Mouse (Mus musculus) CH12F3 (cell line): ENCODE measurements around the gene Nudt22.
"Not testable (repeated sequence)": the region's sequence is repeated elsewhere in the genome, so short reads cannot be mapped to it uniquely, and the experiment has no call there.

Experiments used
- in situ Hi-C: fragments of 300-500 bp; cut with MboI; formaldehyde crosslinking; loops from 2 replicates; pipeline ENCODE4 v1.14.3; 2020; ENCODE audit warnings: low sequenced_read_pairs

Gene Nudt22

GRCm38 (mm10) chr19:6995255-6995991 is 494 bp downstream of the Nudt22 start:
- in situ Hi-C loops, result no loop called here

- in situ Hi-C loops, result no loop called here
Observed at GRCm38 (mm10) chr19:6994489-6994888, 1.4 kb downstream of the Nudt22 start.

GRCm38 (mm10) chr19:6994002-6994401 is 1.9 kb downstream of the Nudt22 start:
- in situ Hi-C loops, result no loop called here

- in situ Hi-C loops, result no loop called here
Observed at GRCm38 (mm10) chr19:6993011-6993770, 2.7 kb downstream of the Nudt22 start.

- in situ Hi-C loops, result no loop called here
Observed at GRCm38 (mm10) chr19:6992011-6992858, 3.7 kb downstream of the Nudt22 start, which contains the start of gene Dnajc4. Gene Dnajc4, minus strand, starts transcription at chr19:6992572.

- in situ Hi-C loops, result not testable (repeated sequence)
Observed at GRCm38 (mm10) chr19:6991166-6991565, 4.8 kb downstream of the Nudt22 start.

- in situ Hi-C loops, result no loop called here
Observed at GRCm38 (mm10) chr19:6990712-6991111, 5.2 kb downstream of the Nudt22 start.

GRCm38 (mm10) chr19:6989251-6989650 is 6.7 kb downstream of the Nudt22 start:
- in situ Hi-C loops, result no loop called here

GRCm38 (mm10) chr19:6987904-6988285 is 8.0 kb downstream of the Nudt22 start:
- in situ Hi-C loops, result no loop called here

- in situ Hi-C loops, result no loop called here
Observed at GRCm38 (mm10) chr19:6987061-6987903, 8.6 kb downstream of the Nudt22 start, which contains the start of gene Vegfb. Gene Vegfb, minus strand, starts transcription at chr19:6987651.

- in situ Hi-C loops, result no loop called here
Observed at GRCm38 (mm10) chr19:6985951-6986708, 9.8 kb downstream of the Nudt22 start.

- in situ Hi-C loops, result no loop called here
Observed at GRCm38 (mm10) chr19:6985300-6985699, 10.6 kb downstream of the Nudt22 start.

- in situ Hi-C loops, result no loop called here
Observed at GRCm38 (mm10) chr19:6983621-6984020, 12.3 kb downstream of the Nudt22 start.

GRCm38 (mm10) chr19:6981465-6981864 is 14.5 kb downstream of the Nudt22 start:
- in situ Hi-C loops, result no loop called here

- in situ Hi-C loops, result no loop called here
Observed at GRCm38 (mm10) chr19:6980381-6981093, 15.4 kb downstream of the Nudt22 start, which contains the start of gene Fkbp2. Gene Fkbp2, minus strand, starts transcription at chr19:6980501.

- in situ Hi-C loops, result no loop called here
Observed at GRCm38 (mm10) chr19:6979486-6980380, 16.2 kb downstream of the Nudt22 start.

- in situ Hi-C loops, result no loop called here
Observed at GRCm38 (mm10) chr19:6979001-6979479, 16.9 kb downstream of the Nudt22 start.

GRCm38 (mm10) chr19:6978639-6978974 is 17.3 kb downstream of the Nudt22 start:
- in situ Hi-C loops, result no loop called here
